Mouse (Mus musculus) monocyte, adult 2 months (primary cell): ENCODE measurements around the gene 1700011L22Rik.
A peak's percentile ranks its signal among the peaks of the same experiment; 100 is the strongest.

Experiments used
- DNase-seq, 2 experiments: peaks; one replicate each; pipeline ENCODE4 v3.0.0; 2022; ENCODE audit warnings: low spot score in 2 of 2, low read depth in 1 of 2

Gene 1700011L22Rik

DNA sequence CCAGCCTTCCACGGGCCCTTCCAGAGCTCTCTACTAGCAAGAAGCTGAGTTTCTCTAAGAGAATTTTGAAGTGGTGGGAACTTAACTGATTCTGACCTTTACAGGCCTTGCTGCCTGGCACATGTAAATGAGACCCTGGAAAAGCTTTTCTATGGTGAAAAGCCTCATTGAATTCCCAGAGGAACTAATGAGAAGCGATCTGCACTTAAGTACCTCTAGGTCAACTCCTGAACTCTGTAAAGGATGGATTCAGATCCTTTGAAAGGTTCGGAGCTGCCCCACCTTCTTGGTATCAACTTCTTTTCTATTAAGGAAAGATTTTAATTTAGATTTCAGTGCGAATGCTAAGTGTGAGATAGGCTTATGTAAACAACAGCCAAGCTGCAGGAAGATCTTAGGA, 72.4 kb downstream of the 1700011L22Rik start:
- no peak for DNase-seq

DNA sequence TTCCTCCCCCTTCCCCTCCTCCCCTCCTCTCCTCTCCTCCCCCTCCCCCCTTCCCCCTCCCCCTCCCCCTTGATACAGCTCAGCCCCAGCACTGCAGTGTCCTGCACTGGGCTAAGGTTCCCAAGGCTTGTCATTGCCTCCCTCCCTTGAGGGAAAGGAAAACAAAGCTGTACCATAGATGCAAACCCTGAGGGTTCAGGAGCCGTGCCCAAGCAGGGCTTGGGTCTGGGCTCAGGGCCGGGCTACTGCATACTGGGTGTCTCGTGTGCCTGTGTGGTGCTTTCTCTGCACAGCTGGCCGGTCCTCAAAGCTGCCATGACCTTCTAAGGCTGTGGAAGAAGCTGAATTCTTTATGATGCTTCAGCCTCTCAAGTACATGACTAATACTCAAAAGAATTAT, 74.8 kb downstream of the 1700011L22Rik start:
- no peak for DNase-seq

DNA sequence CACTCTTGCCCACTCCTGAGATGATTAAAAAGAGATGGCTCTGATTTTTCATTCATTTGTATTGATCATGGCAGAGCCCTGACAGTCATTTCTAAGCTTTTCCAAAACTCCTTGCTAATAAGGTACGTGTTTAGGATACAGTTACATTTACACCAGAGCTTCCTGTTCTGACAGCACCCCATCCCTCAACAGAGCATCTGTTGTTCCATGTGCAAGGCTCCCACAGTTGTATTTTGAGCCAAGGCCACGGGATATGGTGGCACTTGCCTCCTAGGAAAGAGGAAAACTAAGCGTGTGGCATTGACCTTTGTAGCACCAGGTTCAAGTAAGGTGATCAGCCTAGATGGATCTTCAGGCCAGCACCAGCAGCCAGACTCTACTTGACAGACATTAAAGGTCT, 83.1 kb downstream of the 1700011L22Rik start:
- no peak for DNase-seq

DNA sequence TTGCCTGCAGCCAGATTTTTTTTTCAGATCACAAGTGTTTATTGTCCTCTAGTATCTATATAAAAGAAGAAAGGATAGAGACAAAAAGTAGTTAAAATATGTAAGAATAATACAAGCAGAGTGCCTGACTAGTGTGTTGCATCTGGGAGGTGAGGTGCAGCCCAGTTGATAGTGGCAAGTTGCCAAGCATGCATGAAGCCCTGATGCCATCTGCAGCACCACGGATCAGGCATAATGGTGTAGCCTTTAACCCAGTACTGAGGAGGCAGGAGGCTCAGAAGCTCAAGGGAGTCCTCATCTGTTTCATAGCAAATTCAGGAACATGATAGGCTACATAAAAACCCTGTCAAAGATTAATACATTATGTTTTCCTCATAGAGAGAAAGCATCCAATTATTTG, 84.0 kb downstream of the 1700011L22Rik start:
- no peak for DNase-seq

DNA sequence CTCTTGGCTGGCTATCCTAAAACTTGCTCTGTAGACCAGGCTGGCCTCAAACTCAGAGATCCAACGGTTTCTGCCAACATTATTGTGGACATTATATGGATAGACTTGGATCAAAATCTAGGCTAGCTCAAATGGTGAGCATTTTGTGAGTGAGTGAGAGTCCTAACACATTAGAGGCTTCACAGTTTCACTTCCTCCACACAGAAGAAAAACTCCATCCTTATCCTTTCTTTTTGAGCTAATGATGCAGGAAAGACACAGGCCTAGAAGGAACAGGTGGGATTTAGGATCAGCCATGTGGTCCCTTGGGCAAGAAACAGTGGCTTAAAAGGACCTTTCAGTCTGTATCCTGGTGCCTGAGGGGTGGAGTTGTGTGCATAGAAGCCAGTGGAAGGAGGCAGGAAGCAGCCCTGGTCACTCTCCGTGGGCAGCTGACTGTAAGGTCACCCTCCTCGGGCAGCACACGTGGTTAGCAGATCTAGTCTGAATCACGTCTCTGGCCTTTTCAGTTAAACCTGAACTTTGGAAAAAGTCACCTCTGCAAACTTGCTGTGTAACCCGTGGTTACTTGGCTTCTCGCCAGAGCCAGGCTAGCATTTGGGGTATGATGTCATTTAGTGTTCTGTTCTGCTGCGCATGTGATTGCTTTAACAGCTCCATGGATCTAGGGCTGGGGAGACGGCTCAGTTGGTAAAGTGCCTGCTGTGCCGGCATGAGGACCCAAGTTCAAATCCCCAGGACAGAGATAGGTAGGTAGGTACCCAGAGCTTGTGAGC, 85.6 kb downstream of the 1700011L22Rik start:
- peak in 1 of 2 experiments; percentile 51 for DNase-seq

DNA sequence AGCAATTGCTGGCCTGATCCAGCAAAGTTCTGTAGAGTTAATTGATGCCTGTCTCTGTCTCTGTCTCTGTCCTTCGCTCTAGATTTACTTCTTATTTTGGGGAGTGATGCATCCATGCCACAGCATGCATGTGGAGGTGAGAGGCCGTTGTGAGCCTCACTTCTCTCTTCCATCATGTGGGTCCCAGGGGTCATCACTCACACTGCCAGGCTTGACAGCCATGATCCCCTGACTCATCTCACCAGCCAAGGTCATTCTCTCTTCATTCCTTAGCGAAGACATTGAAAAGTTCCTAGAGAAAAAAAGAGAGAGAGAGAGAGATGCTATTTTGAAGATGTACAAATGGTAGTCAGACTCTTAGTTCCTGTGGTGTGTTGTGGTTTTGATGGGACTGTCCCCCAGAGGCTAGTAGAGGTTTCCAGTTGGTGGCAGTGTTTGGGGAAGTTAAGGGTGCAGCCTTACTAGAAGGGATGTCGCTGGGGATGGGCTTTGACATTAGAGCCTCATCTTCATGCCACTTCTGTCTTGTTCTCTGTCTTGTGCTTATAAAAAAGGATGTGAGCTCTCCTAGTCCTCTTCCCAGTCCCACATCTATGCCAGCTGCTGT, 87.1 kb downstream of the 1700011L22Rik start:
- DNase-seq = peak; percentile 28 to 39
